7 mouse cellular contexts compared by ENCODE assay signal in genomic region chr8:122443262-122444006, GRCm38 (mm10). TPM values are rescaled to one million over a fixed set of nuclear protein-coding genes. Genes with fewer than 3 reads are reported as not detected.
DNase-seq lines count a peak whose midpoint lies in the region; ATAC-seq lines count a peak whose summit lies in the region.

TSS of gene Mvd (minus strand) at chr8:122443422.

- no peaks in the 10 kb centered on the region for H3K27me3 ChIP-seq in embryonic facial prominence, embryonic 11.5 days (ENCODE audit: control insufficient read depth, insufficient read depth, low read length)
- no peaks in the 10 kb centered on the region for H3K27me3 ChIP-seq in limb, embryonic 10.5 days (ENCODE audit: low read depth, poor library complexity, severe bottlenecking)
- H3K27me3 ChIP-seq in midbrain, embryonic 13.5 days, result no peaks in the 10 kb centered on the region

- WGBS in embryonic facial prominence, embryonic 11.5 days, result under 1% methylated on average over 47 of the region's 47 CpGs
- WGBS in limb, embryonic 10.5 days, result under 1% methylated on average over 47 of the region's 47 CpGs
- under 1% methylated on average over 47 of the region's 47 CpGs for WGBS in midbrain, embryonic 13.5 days

- peak; percentile 99 for DNase-seq in adrenal gland, postnatal 14 days
- DNase-seq in embryonic facial prominence, embryonic 11.5 days (ENCODE audit: low spot score), result peak; percentile 99
- DNase-seq in kidney, adult 11 months, result peak; percentile 100
- peak; percentile 97 for DNase-seq in limb, embryonic 10.5 days (ENCODE audit: low spot score)
- DNase-seq in spleen, adult 12 weeks (ENCODE audit: low spot score), result peak; percentile 95

- H3K27ac ChIP-seq in embryonic facial prominence, embryonic 11.5 days (replicated peaks; ENCODE audit: low read depth, low read length), result peak within 1 kb of the TSS; percentile 79
- peak within 1 kb of the TSS; percentile 94 for H3K27ac ChIP-seq in limb, embryonic 10.5 days
- peak within 1 kb of the TSS; percentile 96 for H3K27ac ChIP-seq in midbrain, embryonic 13.5 days

- H3K9me3 ChIP-seq in embryonic facial prominence, embryonic 11.5 days (replicated peaks; ENCODE audit: control insufficient read depth, low read length), result no peaks in the 10 kb centered on the region
- H3K9me3 ChIP-seq in limb, embryonic 10.5 days (replicated peaks), result no peaks in the 10 kb centered on the region
- H3K9me3 ChIP-seq in midbrain, embryonic 13.5 days, result no peaks in the 10 kb centered on the region

- H3K36me3 ChIP-seq in embryonic facial prominence, embryonic 11.5 days (replicated peaks; ENCODE audit: control insufficient read depth, insufficient read depth, low read depth, low read length), result no peaks in the 10 kb centered on the region
- H3K36me3 ChIP-seq in limb, embryonic 10.5 days, result peaks cover 17% of the 10 kb centered on the region
- peaks cover 16% of the 10 kb centered on the region for H3K36me3 ChIP-seq in midbrain, embryonic 13.5 days

- H3K9ac ChIP-seq in embryonic facial prominence, embryonic 11.5 days (replicated peaks; ENCODE audit: low read length), result peak within 1 kb of the TSS; percentile 87
- peak within 1 kb of the TSS; percentile 84 for H3K9ac ChIP-seq in midbrain, embryonic 13.5 days (replicated peaks)

- peak within 1 kb of the TSS; percentile 93 for H3K4me2 ChIP-seq in embryonic facial prominence, embryonic 11.5 days (ENCODE audit: low read depth, low read length)
- H3K4me2 ChIP-seq in midbrain, embryonic 13.5 days (replicated peaks), result peak within 1 kb of the TSS; percentile 94

- H3K4me1 ChIP-seq in embryonic facial prominence, embryonic 11.5 days (ENCODE audit: control insufficient read depth, insufficient read depth, low read length), result no peaks in the 10 kb centered on the region
- H3K4me1 ChIP-seq in limb, embryonic 10.5 days, result peaks cover 28% of the 10 kb centered on the region
- H3K4me1 ChIP-seq in midbrain, embryonic 13.5 days (replicated peaks), result peaks cover 38% of the 10 kb centered on the region

- peak; percentile 96 for ATAC-seq in embryonic facial prominence, embryonic 11.5 days (replicated peaks; ENCODE audit: insufficient number of reproducible peaks, low FRiP score, low TSS enrichment, low read depth)
- ATAC-seq in granulocyte monocyte progenitor cell, adult 5-6 weeks (replicated peaks; ENCODE audit: poor library complexity, severe bottlenecking), result peak; percentile 91
- ATAC-seq in midbrain, embryonic 13.5 days, result peak; percentile 99

- H3K4me3 ChIP-seq in embryonic facial prominence, embryonic 11.5 days (ENCODE audit: low read depth, low read length), result peak within 1 kb of the TSS; percentile 69
- H3K4me3 ChIP-seq in limb, embryonic 10.5 days, result peak within 1 kb of the TSS; percentile 69
- peak within 1 kb of the TSS; percentile 75 for H3K4me3 ChIP-seq in midbrain, embryonic 13.5 days (replicated peaks)

RNA-seq across cellular contexts. Expression of gene Mvd, which starts in this region (rescaled TPM):
- 10.6 and 13.3 TPM in 2 replicates for total RNA-seq in adrenal gland, postnatal 14 days (2021)
- polyA plus RNA-seq in embryonic facial prominence, embryonic 11.5 days (2014; fragmentation: Nextera tagmentation; extraction: Ambion mirVana), result 41.0 and 42.2 TPM in 2 replicates
- total RNA-seq in granulocyte monocyte progenitor cell, adult 5-6 weeks (2014; fragmentation: Nextera tagmentation), result 8.8 and 10.0 TPM in 2 replicates
- 4.0 and 4.3 TPM in 2 replicates for total RNA-seq in granulocyte monocyte progenitor cell, adult 5-6 weeks (2017)
- polyA plus RNA-seq in limb, embryonic 10.5 days (2016; fragmentation: Nextera tagmentation; extraction: Ambion mirVana), result 64.6 and 64.9 TPM in 2 replicates
- polyA plus RNA-seq in midbrain, embryonic 13.5 days (2015; fragmentation: Nextera tagmentation; extraction: Ambion mirVana), result 45.9 and 47.5 TPM in 2 replicates

Comparison
In these comparisons a context has a peak if more than half of its experiments do, and no peak if none do; other contexts are left out.
1. Peak in every context shown above with its lines: DNase-seq, ATAC-seq, H3K4me3 ChIP-seq and H3K27ac ChIP-seq.